Mouse (Mus musculus): ENCODE measurements around the gene Otud3. TPM values are rescaled to one million over a fixed set of nuclear protein-coding genes. Genes with fewer than 3 reads are reported as not detected.

The Otud3 gene
- polyA plus RNA-seq, 1 experiment from 2014 or later, result 2.9 TPM

Other genes with a start within 250 kb of the Otud3 start
- 0.50 and 0.98 TPM in 2 replicates for gene Pla2g2c, start 189.2 kb downstream of the Otud3 start, polyA plus RNA-seq (2016; fragmentation: Nextera tagmentation; extraction: Ambion mirVana)
- gene Ubxn10, start 176.8 kb downstream of the Otud3 start, polyA plus RNA-seq (2016; fragmentation: Nextera tagmentation; extraction: Ambion mirVana), result 1.4 and 2.1 TPM in 2 replicates
- 0.11 and 0.12 TPM in 2 replicates for gene Pla2g2f, start 156.3 kb downstream of the Otud3 start, polyA plus RNA-seq (2016; fragmentation: Nextera tagmentation; extraction: Ambion mirVana)
- gene Pla2g2d, start 138.2 kb downstream of the Otud3 start, polyA plus RNA-seq (2016; fragmentation: Nextera tagmentation; extraction: Ambion mirVana), result 0.21 and 0.33 TPM in 2 replicates
- not detected in 2 replicates for gene Pla2g5, start 50.5 kb downstream of the Otud3 start, polyA plus RNA-seq (2016; fragmentation: Nextera tagmentation; extraction: Ambion mirVana)
- gene Gm13030, start 40.0 kb downstream of the Otud3 start, polyA plus RNA-seq (2016; fragmentation: Nextera tagmentation; extraction: Ambion mirVana), result not detected in 2 replicates
- gene Pla2g2e, start 36.0 kb downstream of the Otud3 start, polyA plus RNA-seq (2016; fragmentation: Nextera tagmentation; extraction: Ambion mirVana), result not detected in 2 replicates
- not detected in 2 replicates for gene Rnf186, start 53.2 kb upstream of the Otud3 start, polyA plus RNA-seq (2016; fragmentation: Nextera tagmentation; extraction: Ambion mirVana)
- 1.2 and 1.5 TPM in 2 replicates for gene Tmco4, start 58.9 kb upstream of the Otud3 start, polyA plus RNA-seq (2016; fragmentation: Nextera tagmentation; extraction: Ambion mirVana)
- not detected in 2 replicates for gene Htr6, start 161.6 kb upstream of the Otud3 start, polyA plus RNA-seq (2016; fragmentation: Nextera tagmentation; extraction: Ambion mirVana)
- gene Nbl1, start 179.0 kb upstream of the Otud3 start, polyA plus RNA-seq (2016; fragmentation: Nextera tagmentation; extraction: Ambion mirVana), result 26.9 and 40.9 TPM in 2 replicates
- gene Minos1, start 217.2 kb upstream of the Otud3 start, polyA plus RNA-seq (2016; fragmentation: Nextera tagmentation; extraction: Ambion mirVana), result 382 and 402 TPM in 2 replicates